Mouse (Mus musculus) testis, adult 2 months (tissue): Measurements from ENCODE around the gene Mical3.

Experiments used
- CTCF ChIP-seq: fragments of 200-500 bp; IDR thresholded peaks from 2 replicates; pipeline ENCODE4 v1.5.1; 2012; ENCODE audit warnings: low read depth, mild to moderate bottlenecking, inconsistent platforms, low read length, moderate library complexity; ENCODE audit not compliant: control insufficient read depth, insufficient read depth, insufficient replicate concordance
- POLR2A ChIP-seq: fragments of 200-500 bp; IDR thresholded peaks from 2 replicates; pipeline ENCODE4 v1.6.1; 2012; ENCODE audit warnings: low read depth, mild to moderate bottlenecking, inconsistent platforms, low read length, moderate library complexity; ENCODE audit not compliant: control insufficient read depth

DNA sequence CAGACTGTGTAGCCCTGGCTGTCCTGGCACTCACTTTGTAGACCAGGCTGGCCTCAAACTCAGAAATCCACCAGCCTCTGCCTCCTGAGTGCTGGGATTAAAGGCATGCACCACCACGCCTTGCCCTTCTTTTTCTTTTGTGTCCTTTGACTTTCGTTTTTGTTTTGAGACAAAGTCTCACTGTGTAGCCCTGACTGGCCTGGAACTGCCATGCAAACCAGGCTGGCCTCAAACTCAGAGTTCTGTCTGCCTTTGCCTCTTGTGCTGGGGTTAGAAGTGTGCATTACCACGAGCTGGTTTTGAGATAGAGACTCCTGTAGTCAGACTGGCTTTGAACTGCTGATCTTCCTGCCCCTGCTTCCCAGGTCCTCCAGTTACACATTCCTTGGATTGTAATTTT lies 3.5 kb upstream of the Mical3 start:
- no peak for TF ChIP-seq CTCF
- no peak for TF ChIP-seq POLR2A
